Mouse (Mus musculus) midbrain, embryonic 15.5 days (tissue): ENCODE data around the gene Sf3b1. TPM values are rescaled to one million over a fixed set of nuclear protein-coding genes. Genes with fewer than 3 reads are reported as not detected.
"Not testable (repeated sequence)": the region's sequence is repeated elsewhere in the genome, so short reads cannot be mapped to it uniquely, and the experiment has no call there.

Experiments used
- ATAC-seq: fragments of 200-750 bp; cut with Nextera tagmentation; replicated peaks from 2 replicates; pipeline ENCODE4 v1.8.0; 2017; ENCODE audit warnings: moderate TSS enrichment
- H3K27ac ChIP-seq: fragments of 300-500 bp; sonication (generic); 2 replicates; pipeline ENCODE4 v1.5.1; 2015; ENCODE audit warnings: mild to moderate bottlenecking, inconsistent platforms
- H3K27me3 ChIP-seq: fragments of 300-500 bp; sonication (generic); replicated peaks from 2 replicates; pipeline ENCODE4 v1.6.1; 2015; ENCODE audit warnings: inconsistent platforms
- H3K36me3 ChIP-seq: fragments of 300-500 bp; sonication (generic); replicated peaks from 2 replicates; pipeline ENCODE4 v1.6.1; 2015; ENCODE audit warnings: inconsistent platforms
- H3K4me1 ChIP-seq: fragments of 300-500 bp; sonication (generic); 2 replicates; pipeline ENCODE4 v1.6.1; 2015; ENCODE audit warnings: inconsistent platforms
- H3K4me2 ChIP-seq: fragments of 300-500 bp; sonication (generic); 2 replicates; pipeline ENCODE4 v1.6.1; 2015; ENCODE audit warnings: inconsistent platforms, mild to moderate bottlenecking, moderate library complexity
- H3K4me3 ChIP-seq: fragments of 300-500 bp; sonication (generic); 2 replicates; pipeline ENCODE4 v1.5.1; 2015; ENCODE audit warnings: mild to moderate bottlenecking, inconsistent platforms
- H3K9ac ChIP-seq: fragments of 300-500 bp; sonication (generic); 2 replicates; pipeline ENCODE4 v1.6.1; 2015; ENCODE audit warnings: mild to moderate bottlenecking, inconsistent platforms
- H3K9me3 ChIP-seq: fragments of 300-500 bp; sonication (generic); 2 replicates; pipeline ENCODE4 v1.6.1; 2016; ENCODE audit warnings: inconsistent platforms
- WGBS: fragments of 180-500 bp; shearing (Covaris S2); methylation state at CpG from one replicate; pipeline ENCODE4 v1.1.7; 2015; ENCODE audit warnings: mixed read lengths; 5-methylcytosine and 5-hydroxymethylcytosine counted together
- polyA plus RNA-seq: library from polyadenylated mRNA; unstranded; fragments of >200 nt; fragmentation: Nextera tagmentation; extraction: Ambion mirVana; gene quantifications from 2 replicates; pipeline ENCODE4 v1.2.1, GENCODE M21; 2015

The Sf3b1 gene
- 287 and 305 TPM in 2 replicates for polyA plus RNA-seq

- WGBS, result 2% methylated on average over 46 of the region's 46 CpGs
- no peaks in the 10 kb centered on the region for H3K9me3 ChIP-seq
- peak within 1 kb of the TSS; percentile 96 for H3K9ac ChIP-seq
- peak; percentile 99 for ATAC-seq
- H3K27ac ChIP-seq, result peak within 1 kb of the TSS; percentile 95
- peak within 1 kb of the TSS; percentile 70 for H3K4me3 ChIP-seq
- H3K27me3 ChIP-seq, result no peaks in the 10 kb centered on the region
- no peaks in the 10 kb centered on the region for H3K36me3 ChIP-seq
- H3K4me2 ChIP-seq, result peak within 1 kb of the TSS; percentile 61
- H3K4me1 ChIP-seq, result peaks cover 17% of the 10 kb centered on the region
These were observed at the start of gene Sf3b1 for GRCm38 (mm10) chr1:55027253-55027801. TSS of gene Sf3b1 (minus strand) at chr1:55027481.

- Histone ChIP-seq H3K9me3 (no peaks in the 10 kb centered on the region), H3K4me1 (no peaks in the 10 kb centered on the region), H3K4me3 (no peak overlapping the region), H3K27me3 (no peaks in the 10 kb centered on the region), H3K9ac (no peak overlapping the region), H3K36me3 (peaks cover 47% of the 10 kb centered on the region), H3K4me2 (no peak overlapping the region), H3K27ac (no peak overlapping the region)
- ATAC-seq, result no peak
These were observed 49.1 kb upstream of the Sf3b1 start for GRCm38 (mm10) chr1:55076395-55076743.

GRCm38 (mm10) chr1:55075652-55076394 lies 48.5 kb upstream of the Sf3b1 start:
- H3K36me3 ChIP-seq, result peaks cover 44% of the 10 kb centered on the region
- H3K4me3 ChIP-seq, result no peak overlapping the region
- no peaks in the 10 kb centered on the region for H3K9me3 ChIP-seq
- H3K27ac ChIP-seq, result no peak overlapping the region
- no peak overlapping the region for H3K4me2 ChIP-seq
- ATAC-seq, result no peak
- WGBS, result 80% methylated on average over 5 of the region's 5 CpGs
- H3K4me1 ChIP-seq, result no peaks in the 10 kb centered on the region
- H3K27me3 ChIP-seq, result no peaks in the 10 kb centered on the region
- H3K9ac ChIP-seq, result no peak overlapping the region

GRCm38 (mm10) chr1:55074757-55075156 lies 47.5 kb upstream of the Sf3b1 start:
- WGBS, result 57% methylated on average over 2 of the region's 2 CpGs

DNA sequence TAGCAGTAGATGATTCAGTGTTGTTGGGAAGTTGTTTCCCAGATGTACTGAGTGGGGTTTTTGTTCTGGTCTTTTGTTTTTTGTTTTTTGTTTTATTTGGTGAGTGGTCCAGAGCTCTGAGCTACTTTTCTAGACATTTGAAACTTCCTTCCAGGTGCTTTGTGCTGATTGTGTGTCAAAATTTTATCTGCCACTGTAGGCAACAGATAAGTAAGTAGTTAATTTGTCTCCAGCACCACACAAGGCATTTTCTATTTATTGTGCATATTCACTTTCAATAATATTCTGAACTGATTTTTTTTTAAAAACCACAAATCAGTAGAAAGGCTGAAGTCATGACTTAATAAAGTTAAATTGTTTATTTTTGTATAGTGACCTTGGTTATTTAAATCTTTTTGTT lies 45.0 kb upstream of the Sf3b1 start:
- not testable (repeated sequence) for ATAC-seq, H3K9ac ChIP-seq, H3K27ac ChIP-seq, H3K4me3 ChIP-seq, H3K9me3 ChIP-seq, H3K27me3 ChIP-seq, H3K4me2 ChIP-seq, H3K4me1 ChIP-seq
- peaks cover 32% of the 10 kb centered on the region for H3K36me3 ChIP-seq

More at GRCm38 (mm10) chr1:55074757-55075156, 47.5 kb upstream of the Sf3b1 start:
- Histone ChIP-seq H3K9ac (no peak overlapping the region), H3K4me3 (no peak overlapping the region), H3K4me1 (no peaks in the 10 kb centered on the region), H3K27me3 (no peaks in the 10 kb centered on the region), H3K9me3 (no peaks in the 10 kb centered on the region), H3K27ac (no peak overlapping the region), H3K36me3 (peaks cover 38% of the 10 kb centered on the region), H3K4me2 (no peak overlapping the region)
- no peak for ATAC-seq

- ATAC-seq, result no peak
- H3K9ac ChIP-seq, result no peak overlapping the region
- H3K4me3 ChIP-seq, result no peak overlapping the region
- H3K27me3 ChIP-seq, result no peaks in the 10 kb centered on the region
- H3K36me3 ChIP-seq, result peaks cover 7% of the 10 kb centered on the region
- no peaks in the 10 kb centered on the region for H3K9me3 ChIP-seq
- no peak overlapping the region for H3K4me2 ChIP-seq
- H3K4me1 ChIP-seq, result no peaks in the 10 kb centered on the region
- H3K27ac ChIP-seq, result no peak overlapping the region
- WGBS, result 95% methylated on average over 4 of the region's 4 CpGs
These were observed 34.5 kb upstream of the Sf3b1 start for GRCm38 (mm10) chr1:55061772-55062171.

DNA sequence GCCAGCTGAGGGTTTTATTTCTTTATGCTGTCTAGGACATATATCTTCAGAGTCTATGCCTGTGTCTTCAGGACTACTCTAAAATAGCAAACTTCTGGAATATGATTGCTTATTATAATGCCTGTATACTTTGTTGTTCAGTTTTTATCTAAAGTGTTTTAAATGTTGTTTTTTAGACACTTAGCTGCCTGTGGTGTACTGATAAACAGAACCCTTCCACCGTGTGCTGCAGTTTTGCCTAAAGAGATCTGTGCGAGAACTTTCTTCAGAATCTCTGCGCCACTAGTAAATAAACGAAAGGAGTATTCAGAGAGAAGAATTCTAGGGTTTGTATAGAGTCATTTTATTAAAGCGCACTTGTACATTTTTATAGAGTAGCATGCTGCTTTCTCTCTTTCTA lies 33.8 kb upstream of the Sf3b1 start:
- H3K36me3 ChIP-seq, result peaks cover 7% of the 10 kb centered on the region
- no peak overlapping the region for H3K27ac ChIP-seq
- H3K27me3 ChIP-seq, result no peaks in the 10 kb centered on the region
- no peaks in the 10 kb centered on the region for H3K4me1 ChIP-seq
- no peak for ATAC-seq
- H3K4me2 ChIP-seq, result no peak overlapping the region
- no peak overlapping the region for H3K4me3 ChIP-seq
- WGBS, result 95% methylated on average over 5 of the region's 5 CpGs
- no peak overlapping the region for H3K9ac ChIP-seq
- H3K9me3 ChIP-seq, result no peaks in the 10 kb centered on the region

DNA sequence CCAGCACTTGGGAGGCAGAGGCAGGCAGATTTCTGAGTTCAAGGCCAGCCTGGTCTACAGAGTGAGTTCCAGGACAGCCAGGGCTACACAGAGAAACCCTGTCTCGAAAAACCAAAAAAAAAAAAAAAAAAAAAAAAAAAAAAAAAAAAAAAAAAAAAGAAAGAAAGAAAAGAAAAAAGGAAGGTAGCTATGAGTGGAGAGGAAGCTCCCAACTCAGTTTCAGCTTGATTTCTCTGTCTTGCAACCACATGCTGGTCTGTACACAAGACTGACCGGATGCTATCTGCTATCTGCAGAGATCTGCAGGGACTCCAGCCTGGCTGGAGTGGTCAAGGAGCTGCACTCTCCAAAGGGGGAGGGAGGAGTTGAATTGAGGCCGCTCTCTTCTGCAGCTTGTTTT lies 31.1 kb upstream of the Sf3b1 start:
- H3K4me3 ChIP-seq, H3K4me2 ChIP-seq, H3K9ac ChIP-seq, ATAC-seq, H3K9me3 ChIP-seq, H3K27me3 ChIP-seq, H3K27ac ChIP-seq, H3K36me3 ChIP-seq: not testable (repeated sequence)
- H3K4me1 ChIP-seq, result peaks cover 10% of the 10 kb centered on the region
- WGBS, result 75% methylated on average over 3 of the region's 3 CpGs

DNA sequence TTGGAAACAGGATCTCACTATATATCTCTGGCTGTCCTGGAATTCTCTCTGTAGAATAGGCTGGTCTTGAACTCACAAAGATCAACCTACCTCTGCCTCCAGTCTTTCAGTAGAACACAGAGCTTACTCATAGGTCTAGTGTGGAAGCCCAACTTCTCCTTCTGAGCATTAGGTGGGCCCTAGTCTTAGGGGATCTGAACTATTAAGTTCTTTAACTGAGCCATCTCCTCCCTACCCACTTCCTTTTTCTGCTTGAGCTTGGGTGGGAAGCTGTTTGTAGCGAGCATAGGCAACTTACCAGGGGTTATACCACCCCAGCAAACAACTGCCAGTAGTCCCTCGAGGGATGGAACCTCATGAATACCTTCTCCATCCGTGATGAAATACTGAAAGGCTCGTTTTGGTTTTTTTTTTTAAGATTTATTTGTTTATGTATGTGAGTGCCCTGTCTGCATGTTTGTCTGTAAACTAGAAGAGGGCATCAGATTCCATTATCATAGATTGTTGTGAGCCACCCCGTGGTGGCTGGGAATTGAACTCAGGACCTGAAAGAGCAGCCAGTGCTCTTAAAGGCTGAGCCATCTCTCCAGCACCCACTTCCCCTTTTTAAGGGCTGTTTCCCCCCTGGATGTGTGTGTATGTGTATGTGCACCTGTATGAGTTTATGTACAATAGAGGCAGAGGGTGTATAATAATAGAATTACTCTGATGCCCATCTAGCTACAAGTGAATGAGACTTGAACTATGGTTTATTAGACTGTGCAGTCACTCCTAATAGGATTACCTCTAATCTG lies 28.2 kb upstream of the Sf3b1 start:
- Histone ChIP-seq H3K9me3 (no peaks in the 10 kb centered on the region), H3K4me1 (peaks cover 18% of the 10 kb centered on the region), H3K4me2 (no peak overlapping the region), H3K27me3 (peaks cover 2% of the 10 kb centered on the region; the same call in 1 of the 2 replicates), H3K36me3 (no peaks in the 10 kb centered on the region), H3K9ac (no peak overlapping the region), H3K4me3 (no peak overlapping the region), H3K27ac (no peak overlapping the region)
- 79% methylated on average over 5 of the region's 5 CpGs for WGBS
- no peak for ATAC-seq

DNA sequence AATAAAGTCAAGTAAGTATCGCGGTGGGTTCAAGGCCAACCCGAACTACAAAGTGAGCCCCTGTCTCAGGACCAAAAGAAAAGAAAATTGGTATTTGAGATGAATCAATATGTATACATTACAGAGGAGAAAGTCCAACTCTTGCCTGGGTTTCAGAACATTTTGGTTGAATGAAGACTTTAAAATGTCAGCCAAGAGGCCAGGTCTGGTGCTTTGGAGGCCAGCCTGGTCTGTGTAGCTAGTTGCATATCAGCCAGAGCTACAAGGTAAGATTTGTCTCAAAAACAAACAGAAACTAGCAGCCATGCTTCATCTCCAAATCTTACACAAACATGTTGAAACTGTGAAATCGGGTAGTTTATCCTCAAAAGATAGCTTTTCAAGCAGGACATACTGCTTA lies 26.3 kb upstream of the Sf3b1 start:
- Histone ChIP-seq H3K4me2 (peak overlapping the region; percentile 63), H3K9me3 (no peaks in the 10 kb centered on the region), H3K4me1 (peaks cover 18% of the 10 kb centered on the region), H3K4me3 (peak overlapping the region; percentile 62), H3K27me3 (peaks cover 2% of the 10 kb centered on the region; the same call in 1 of the 2 replicates), H3K9ac (peak overlapping the region; percentile 57; the same call in 1 of the 2 replicates), H3K36me3 (no peaks in the 10 kb centered on the region), H3K27ac (no peak overlapping the region)
- 68% methylated on average over 4 of the region's 4 CpGs for WGBS
- ATAC-seq, result no peak

DNA sequence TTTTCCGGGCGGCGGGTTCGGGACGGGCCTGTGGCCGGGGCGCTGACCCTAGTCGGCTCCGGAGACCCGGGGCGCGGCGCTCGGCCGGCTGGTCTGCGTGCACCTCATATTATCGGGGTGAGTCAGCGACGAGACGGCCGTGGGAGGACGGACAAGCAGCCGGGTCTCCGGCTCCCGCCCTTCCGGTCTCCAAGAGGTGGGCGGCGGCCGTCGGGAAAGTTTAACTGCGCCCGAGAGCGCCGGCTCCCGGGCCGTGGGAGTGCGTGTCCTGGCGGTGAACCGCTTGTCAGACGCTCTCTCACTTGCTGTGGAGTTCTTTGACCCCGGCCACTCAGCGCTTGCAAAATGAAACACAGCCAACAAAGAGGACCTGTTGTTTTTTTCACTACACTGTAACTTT lies 25.7 kb upstream of the Sf3b1 start:
- H3K9me3 ChIP-seq, result no peaks in the 10 kb centered on the region
- peak overlapping the region; percentile 63 for H3K4me2 ChIP-seq
- peak overlapping the region; percentile 78 for H3K27ac ChIP-seq
- peak overlapping the region; percentile 57 for H3K9ac ChIP-seq
- peaks cover 2% of the 10 kb centered on the region; the same call in 1 of the 2 replicates for H3K27me3 ChIP-seq
- H3K4me1 ChIP-seq, result peaks cover 18% of the 10 kb centered on the region
- WGBS, result under 1% methylated on average over 42 of the region's 42 CpGs
- peak; percentile 67 for ATAC-seq
- peak overlapping the region; percentile 62 for H3K4me3 ChIP-seq
- no peaks in the 10 kb centered on the region for H3K36me3 ChIP-seq

- peaks cover 18% of the 10 kb centered on the region for H3K4me1 ChIP-seq
- H3K27ac ChIP-seq, result peak within 1 kb of the TSS; percentile 85
- H3K4me3 ChIP-seq, result peak within 1 kb of the TSS; percentile 62
- WGBS, result 0% methylated on average over 46 of the region's 46 CpGs
- peak within 1 kb of the TSS; percentile 57 for H3K9ac ChIP-seq
- no peaks in the 10 kb centered on the region for H3K9me3 ChIP-seq
- no peaks in the 10 kb centered on the region for H3K36me3 ChIP-seq
- ATAC-seq, result peak; percentile 100
- H3K4me2 ChIP-seq, result peak within 1 kb of the TSS; percentile 70
- H3K27me3 ChIP-seq, result peaks cover 2% of the 10 kb centered on the region; the same call in 1 of the 2 replicates
These were observed 25.2 kb upstream of the Sf3b1 start, which contains the start of gene Coq10b for GRCm38 (mm10) chr1:55052355-55052953. TSS of gene Coq10b (plus strand) at chr1:55052770.
